Mouse (Mus musculus) frontal cortex, postnatal 14 days (tissue): Measurements from ENCODE around the gene Cnga4.
"Not testable (repeated sequence)": the region's sequence is repeated elsewhere in the genome, so short reads cannot be mapped to it uniquely, and the experiment has no call there.

Experiments used
- DNase-seq, 2 experiments: peaks; one replicate each; pipeline ENCODE4 v3.0.0; 2022; ENCODE audit warnings: low spot score in 2 of 2

Gene Cnga4

DNA sequence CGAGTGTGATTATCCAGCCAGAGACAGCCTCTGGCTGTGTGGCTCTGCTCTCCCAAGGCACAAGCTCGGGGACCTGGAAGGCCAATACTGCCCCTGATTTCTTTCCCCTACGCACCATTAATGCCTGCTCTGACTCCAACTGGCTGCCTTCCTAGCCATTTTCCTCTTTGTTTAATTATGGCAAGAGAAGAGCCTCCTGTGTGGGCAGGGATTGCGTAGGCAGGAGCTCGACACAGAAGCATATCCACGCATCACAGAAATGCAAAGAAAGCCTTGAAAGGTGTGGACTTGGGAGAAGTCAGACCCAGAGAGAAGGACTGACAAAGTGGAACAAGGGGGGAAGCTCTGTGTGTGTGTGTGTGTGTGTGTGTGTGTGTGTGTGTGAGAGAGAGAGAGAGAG, 10.0 kb downstream of the Cnga4 start:
- DNase-seq, result no peak

DNA sequence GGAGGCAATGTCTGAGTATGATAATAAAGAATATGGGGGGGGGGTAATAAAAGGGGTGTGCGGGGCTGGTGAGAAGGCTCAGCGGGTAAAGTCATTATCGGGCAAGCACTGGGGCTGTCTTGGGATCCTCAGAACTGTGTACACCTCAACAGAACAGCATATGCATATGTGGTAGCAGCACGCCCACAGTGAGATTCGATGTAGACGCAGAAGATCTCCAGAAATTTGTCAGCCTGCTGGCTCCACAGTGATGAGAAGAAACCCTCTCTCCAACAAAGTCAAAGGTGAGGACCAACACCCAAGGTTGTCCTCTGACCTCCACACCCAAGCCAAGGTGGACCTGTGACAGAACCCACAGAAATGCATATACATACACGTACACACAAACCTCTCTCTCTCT, 12.2 kb downstream of the Cnga4 start:
- no peak for DNase-seq

DNA sequence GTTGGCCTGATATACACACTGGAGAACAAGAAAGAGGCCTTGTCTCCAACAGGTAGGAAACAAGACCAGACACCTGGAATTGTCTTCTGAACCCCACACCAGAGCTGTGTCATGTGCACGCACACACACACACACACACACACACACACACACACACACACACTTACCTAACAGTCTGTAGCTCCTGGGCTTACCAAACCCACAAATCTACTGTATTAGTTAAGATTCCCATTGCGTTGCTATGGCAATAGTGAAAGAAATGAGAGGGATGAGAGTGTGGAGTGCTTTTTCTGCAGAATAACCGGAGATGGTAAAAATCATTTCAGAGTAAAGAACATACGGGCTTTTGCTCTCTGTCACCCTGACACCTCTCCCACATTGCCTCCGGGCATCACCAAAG, 13.7 kb downstream of the Cnga4 start:
- no peak for DNase-seq

DNA sequence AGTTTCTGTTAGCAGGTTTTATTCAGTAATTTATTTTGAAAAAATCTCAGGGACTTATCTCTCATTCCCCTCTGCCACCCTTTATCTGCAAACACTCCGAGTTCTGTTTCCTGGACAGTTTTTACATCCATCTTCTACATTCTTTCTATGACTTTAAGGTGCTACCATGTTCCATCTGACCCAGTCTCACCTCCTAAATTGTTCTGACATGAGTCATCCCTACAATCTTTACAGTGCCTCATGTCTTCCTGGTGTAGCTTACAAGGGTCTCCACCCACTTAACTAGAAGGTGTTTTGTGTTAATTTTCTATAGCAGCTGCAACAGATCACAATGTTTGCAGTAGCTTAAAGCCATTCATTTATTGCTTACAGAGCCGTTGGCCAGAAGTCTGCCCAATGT, 16.5 kb downstream of the Cnga4 start:
- no peak for DNase-seq

DNA sequence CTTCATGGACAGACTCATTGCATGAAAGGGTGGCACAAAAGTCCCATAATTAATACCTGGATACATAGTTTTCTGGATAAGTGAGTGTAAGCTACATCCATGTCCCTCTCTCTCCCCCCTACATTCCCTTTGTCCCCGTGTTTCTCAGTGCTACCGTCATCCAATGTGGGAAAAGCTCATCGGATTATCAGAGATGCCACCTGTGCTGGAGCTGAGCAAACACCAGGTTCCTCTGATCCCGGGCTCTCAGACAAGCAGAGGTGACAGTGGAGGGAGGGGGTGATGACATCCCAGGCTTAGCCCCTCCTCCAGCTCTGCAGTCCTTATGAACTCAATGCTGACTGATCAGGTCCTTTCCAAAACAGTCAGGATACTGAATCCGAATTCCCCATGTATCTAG, 20.0 kb downstream of the Cnga4 start:
- DNase-seq, result no peak

DNA sequence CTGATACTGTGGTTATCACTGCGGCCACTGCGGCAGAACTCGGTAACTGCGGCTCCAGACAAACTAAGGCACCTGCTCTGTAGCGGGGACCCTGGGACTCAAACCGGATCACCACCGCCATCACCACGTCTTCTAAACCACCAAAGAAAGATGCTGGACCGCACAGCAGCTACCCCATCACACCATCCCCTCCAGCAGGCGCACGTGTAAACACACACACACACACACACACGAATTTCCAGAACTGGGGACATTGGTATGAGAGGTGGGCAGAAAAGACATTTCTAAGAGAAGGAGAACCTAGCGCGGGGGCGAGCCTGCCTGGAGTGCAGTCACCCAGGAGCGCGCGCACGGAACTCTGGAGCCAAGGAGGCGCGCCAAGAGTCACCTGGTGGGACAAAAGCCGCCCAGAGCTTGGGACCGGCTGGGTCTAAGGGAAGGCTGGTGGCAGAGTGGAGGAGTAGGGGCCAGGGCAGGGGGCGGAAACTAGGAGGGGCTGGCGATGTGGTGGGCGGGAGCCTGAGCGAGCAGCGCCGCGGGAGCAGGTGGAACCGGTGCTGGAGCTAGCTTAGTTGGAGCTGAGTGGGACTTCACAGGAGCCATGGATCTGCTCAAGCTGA, 21.2 kb downstream of the Cnga4 start, which contains the start of gene Cckbr:
Cckbr (plus strand) TSS at position 308 of the 620 bp plus-strand sequence.
- no peak for DNase-seq

DNA sequence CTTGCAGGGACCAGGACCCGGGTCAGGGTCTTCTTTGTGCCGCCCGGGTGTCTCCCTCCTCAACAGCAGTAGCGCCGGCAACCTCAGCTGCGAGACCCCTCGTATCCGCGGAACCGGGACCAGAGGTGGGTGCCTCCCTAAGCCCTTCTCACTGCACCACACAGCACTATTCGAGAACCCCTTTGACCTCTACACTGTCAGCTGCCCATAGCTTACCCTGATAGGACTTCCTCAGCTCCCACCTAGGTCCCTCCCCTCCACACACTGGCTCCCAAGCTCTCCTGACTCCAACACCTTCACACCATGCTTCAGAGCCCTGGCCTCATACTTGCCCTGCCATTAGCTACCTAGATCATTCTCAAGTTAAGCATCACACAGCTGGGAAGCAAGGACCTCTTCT, 21.7 kb downstream of the Cnga4 start:
- DNase-seq, result no peak

DNA sequence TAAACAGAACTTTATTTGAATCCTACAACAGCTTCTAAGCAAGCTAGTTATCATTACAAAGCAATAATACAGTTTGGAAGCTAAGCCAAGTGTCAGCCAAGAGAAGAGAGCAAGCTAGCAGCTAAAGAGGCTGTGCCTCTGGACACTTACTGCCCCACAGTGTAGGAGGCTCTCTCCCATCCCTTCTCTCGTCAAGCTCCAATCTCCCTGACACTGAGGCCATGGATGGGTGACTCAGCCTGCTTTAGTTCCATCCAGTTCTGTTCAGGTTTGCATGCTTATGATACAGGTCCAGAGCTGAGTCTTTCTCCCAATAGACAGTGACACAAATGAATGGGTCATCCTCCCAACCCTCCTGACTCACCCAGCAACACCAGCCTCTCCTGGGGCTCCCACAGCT, 27.7 kb downstream of the Cnga4 start:
- no peak for DNase-seq

DNA sequence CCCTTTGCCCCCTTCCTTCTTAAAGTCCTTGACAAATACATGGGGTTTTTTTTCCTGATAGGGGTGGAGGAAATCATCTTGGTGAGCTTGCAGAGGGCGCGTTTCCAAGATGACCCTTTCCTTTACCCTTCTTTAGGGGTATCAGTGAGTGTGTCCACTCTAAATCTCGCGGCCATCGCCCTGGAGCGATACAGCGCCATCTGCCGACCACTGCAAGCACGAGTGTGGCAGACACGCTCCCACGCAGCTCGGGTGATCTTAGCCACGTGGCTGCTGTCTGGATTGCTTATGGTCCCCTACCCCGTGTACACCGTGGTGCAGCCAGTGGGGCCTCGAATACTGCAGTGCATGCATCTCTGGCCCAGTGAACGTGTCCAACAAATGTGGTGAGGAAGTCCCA, 29.5 kb downstream of the Cnga4 start:
- no peak for DNase-seq

DNA sequence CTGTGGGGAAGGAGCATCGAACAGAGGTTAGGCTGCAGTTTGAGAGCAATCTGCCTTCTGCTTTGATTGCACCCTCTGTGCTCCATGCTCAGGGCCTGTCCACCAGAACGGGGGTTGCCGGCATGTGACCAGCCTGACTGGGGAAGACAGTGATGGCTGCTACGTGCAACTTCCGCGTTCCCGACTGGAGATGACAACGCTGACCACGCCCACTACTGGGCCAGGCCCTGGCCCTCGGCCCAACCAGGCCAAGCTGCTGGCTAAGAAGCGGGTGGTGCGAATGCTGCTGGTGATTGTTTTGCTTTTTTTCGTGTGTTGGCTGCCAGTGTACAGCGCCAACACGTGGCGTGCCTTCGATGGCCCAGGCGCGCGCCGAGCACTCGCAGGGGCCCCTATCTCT, 30.4 kb downstream of the Cnga4 start:
- no peak for DNase-seq

DNA sequence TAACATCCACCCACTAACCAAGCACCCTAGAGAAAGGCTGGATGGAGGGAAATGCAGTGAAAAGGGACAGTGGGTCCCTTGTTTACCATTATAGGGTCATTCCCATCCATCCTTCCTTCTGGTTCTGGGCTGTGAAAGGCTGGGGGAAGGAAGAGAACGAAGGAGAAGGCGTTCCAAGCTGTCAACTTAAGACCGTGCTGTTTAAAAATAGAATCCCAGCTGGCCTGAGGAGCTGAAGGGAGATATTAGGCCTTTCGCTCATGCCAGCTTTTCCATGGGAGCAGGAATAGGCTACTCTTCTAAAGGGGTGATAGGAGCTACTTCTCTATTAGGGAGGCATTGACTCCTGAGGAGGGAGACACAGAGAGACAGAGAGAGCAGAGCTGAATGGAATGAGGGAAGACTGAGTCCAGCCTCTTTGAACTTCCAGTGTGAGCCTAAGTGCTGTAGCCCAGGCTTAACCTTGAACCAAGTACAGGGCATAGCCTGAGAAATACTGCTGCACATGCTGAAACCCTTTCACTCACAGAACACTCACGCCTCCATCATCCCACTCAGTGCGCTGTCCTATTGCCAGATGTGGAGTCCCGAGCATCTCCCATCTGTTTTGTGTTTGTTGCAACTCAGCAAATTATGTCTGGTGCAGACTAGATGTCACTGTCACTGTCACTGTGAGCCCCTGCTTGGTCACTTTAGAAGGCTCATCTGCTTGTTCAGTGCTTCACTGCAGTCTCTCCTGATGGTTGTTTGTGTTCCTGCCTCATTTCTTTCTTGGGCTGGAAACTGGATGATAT, 33.8 kb downstream of the Cnga4 start:
- DNase-seq, result no peak

DNA sequence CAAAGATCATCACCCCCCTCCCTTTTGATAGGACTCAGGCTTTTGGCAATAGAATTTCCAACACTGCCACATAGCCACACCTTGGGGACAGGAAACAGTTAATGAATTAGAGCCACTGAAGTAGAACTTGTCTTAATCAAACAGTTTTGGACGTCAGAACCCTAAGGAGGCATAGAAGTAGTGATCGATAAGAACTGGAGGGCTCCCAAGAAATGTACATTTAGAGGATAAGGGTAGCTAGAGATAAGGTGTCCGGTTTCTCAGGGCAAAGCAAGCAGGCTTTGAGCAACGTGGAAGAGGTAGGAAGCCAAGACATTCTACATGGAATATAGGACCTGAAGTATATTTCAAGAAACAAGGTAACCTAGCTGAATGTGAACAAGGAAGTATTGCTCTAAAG, 37.1 kb downstream of the Cnga4 start:
- DNase-seq, result no peak

DNA sequence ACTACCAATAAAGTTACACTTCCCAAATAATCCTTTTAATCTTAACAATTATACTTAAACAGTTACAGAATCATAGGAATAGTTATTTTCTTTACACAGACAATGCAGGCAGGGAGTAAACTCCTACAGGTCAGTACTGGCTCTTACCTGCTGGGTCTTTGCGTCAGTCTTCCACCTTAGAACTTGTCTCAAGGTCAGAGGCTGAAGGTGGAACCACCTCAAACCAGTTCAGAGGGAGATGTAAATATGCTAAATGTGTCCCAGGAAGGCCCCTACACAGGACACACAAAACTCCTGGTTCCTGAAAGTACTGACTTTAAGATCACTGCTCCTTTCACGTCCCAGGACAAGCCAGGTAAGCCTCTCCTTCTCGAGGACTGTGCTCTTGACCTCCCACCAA, 40.7 kb downstream of the Cnga4 start:
- no peak for DNase-seq

DNA sequence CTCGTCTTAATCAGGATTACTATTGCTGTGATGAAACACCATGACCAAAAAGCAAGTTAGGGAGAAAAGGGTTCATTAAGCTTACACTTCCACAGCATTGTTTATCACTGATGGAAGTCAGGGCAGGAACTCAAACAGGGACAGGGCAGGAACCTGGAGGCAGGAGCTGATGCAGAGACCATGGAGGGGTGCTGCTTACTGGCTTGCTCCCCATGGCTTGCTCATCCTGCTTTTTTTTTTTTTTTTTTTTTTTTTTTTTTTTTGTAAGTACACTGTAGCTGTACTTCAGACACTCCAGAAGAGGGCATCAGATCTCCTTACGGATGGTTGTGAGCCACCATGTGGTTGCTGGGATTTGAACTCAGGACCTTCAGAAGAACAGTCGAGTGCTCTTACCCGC, 49.0 kb downstream of the Cnga4 start:
- DNase-seq, result not testable (repeated sequence)
